ENCODE assay signal across 14 mouse cellular contexts in the genomic region with DNA sequence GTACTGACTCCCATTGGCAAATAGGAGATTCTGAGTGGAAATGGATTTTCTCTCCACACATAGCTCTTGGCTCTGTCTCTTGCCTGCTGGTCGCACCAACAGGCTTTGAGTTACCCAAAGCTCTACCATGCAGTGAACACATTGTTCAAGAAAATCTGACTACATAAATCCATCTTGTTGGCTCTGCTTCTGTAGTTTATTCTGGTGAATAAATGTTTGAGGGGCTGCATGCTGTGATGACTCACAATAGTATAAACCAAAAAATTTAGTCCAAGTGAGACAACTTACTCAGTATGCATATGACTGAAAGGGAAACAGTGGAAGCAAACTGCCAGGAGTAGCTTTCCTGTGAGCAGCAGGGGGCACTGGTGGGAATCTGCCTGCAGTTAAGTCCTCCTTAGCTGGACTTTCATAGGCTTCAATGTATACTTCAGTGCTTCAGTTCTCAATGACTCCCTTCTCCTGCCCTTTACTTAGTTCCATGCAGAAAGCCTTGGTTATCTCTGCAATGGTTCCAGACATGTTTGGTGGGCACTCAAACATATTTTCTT.
A peak's percentile ranks its signal among the peaks of the same experiment; 100 is the strongest.
DNase-seq lines count a peak whose midpoint lies in the region; ATAC-seq and TF ChIP-seq lines count a peak whose summit lies in the region.
"Had no signal": no experiment of that assay in that cellular context is flagged by ENCODE, and none has a peak within 500 bp of the region (broad histone marks: within the 10 kb centered on the region; RNA-seq: fewer than 3 reads in every experiment).

No protein-coding gene starts in this region.

- WGBS in lung, adult 2 months: 67% methylated on average over 1 of the region's 1 CpGs

- ATAC-seq in cerebellum, adult (ENCODE audit: insufficient number of reproducible peaks, low FRiP score, low TSS enrichment): peak; percentile 49; the same call in 1 of the 2 replicates
- no peak for ATAC-seq in inflammation-experienced regulatory T-cells, adult 6 months

- TF ChIP-seq POLR2A in lung, adult 2 months (IDR thresholded peaks at IDR 0.05; ENCODE audit: borderline replicate concordance, extremely low read depth, low read depth, low read length): no peak

- H3K4me3 ChIP-seq in lung, adult 2 months (replicated peaks; ENCODE audit: extremely low read depth, low read depth, low read length): no peak overlapping the region
- H3K4me3 ChIP-seq: midbrain, embryonic 10.5 days; neural tube, embryonic 12.5 days had no signal

- H3K4me1 ChIP-seq in lung, adult 2 months (ENCODE audit: control insufficient read depth, insufficient read depth, low read length): no peaks in the 10 kb centered on the region
- H3K4me1 ChIP-seq: midbrain, embryonic 10.5 days; neural tube, embryonic 12.5 days had no signal

- TF ChIP-seq CTCF in lung, adult 2 months (IDR thresholded peaks at IDR 0.05; ENCODE audit: insufficient read depth, low read length): 0 out of 2 replicates have a peak, but pooled peaks have one; percentile 16

- no peak for DNase-seq in cerebellum, postnatal 4 days (ENCODE audit: low spot score in 2 of 2)
- DNase-seq in lung, adult 2 months: no peak
- no peak for DNase-seq in lung, postnatal 10 days
- peak; percentile 11 for DNase-seq in cerebellum, adult 11-12 months
- DNase-seq in embryo, embryonic 11 days: peak; percentile 1
- no peak for DNase-seq in ovary, postnatal 36 days (ENCODE audit: low spot score)
- DNase-seq: adrenal gland, adult 2 months; heart, postnatal 10 days; lung, embryonic 14.5 days; right cerebral cortex, adult 18-20 months had no signal

Comparison
In these comparisons a context has a peak if more than half of its experiments do, and no peak if none do; other contexts are left out.
1. DNase-seq: peak in cerebellum, adult 11-12 months (single experiment) and embryo, embryonic 11 days (single experiment); none in cerebellum, postnatal 4 days (0 of 2), lung, adult 2 months (single experiment), lung, postnatal 10 days (single experiment) and ovary, postnatal 36 days (single experiment).